Mouse (Mus musculus): Measurements from ENCODE around the gene Slpi.

Slpi gene

GRCm38 (mm10) chr2:164389020-164389419 is at the start of gene Slpi:
Slpi (minus strand) TSS chr2:164389095.
- DNase-seq, result no peak

- no peak for DNase-seq
These were observed 49.4 kb upstream of the Slpi start for GRCm38 (mm10) chr2:164438257-164438656.

GRCm38 (mm10) chr2:164437710-164438109 is 48.8 kb upstream of the Slpi start:
- DNase-seq, result no peak

GRCm38 (mm10) chr2:164436961-164437360 is 48.1 kb upstream of the Slpi start:
- DNase-seq, result no peak

- DNase-seq, result no peak
These were observed 47.5 kb upstream of the Slpi start for GRCm38 (mm10) chr2:164436215-164436913.

- DNase-seq, result no peak
These were observed 46.6 kb upstream of the Slpi start for GRCm38 (mm10) chr2:164435216-164436090.

GRCm38 (mm10) chr2:164434681-164435080 is 45.8 kb upstream of the Slpi start:
- DNase-seq, result no peak

- no peak for DNase-seq
These were observed 44.5 kb upstream of the Slpi start for GRCm38 (mm10) chr2:164433278-164433895.

- DNase-seq, result no peak
These were observed 43.8 kb upstream of the Slpi start for GRCm38 (mm10) chr2:164432541-164433191.

GRCm38 (mm10) chr2:164431676-164432465 is 43.0 kb upstream of the Slpi start:
- no peak for DNase-seq

- DNase-seq, result no peak
These were observed 41.8 kb upstream of the Slpi start for GRCm38 (mm10) chr2:164430697-164431096.

- DNase-seq, result no peak
These were observed 41.2 kb upstream of the Slpi start for GRCm38 (mm10) chr2:164429881-164430615.

GRCm38 (mm10) chr2:164428451-164428850 is 39.6 kb upstream of the Slpi start:
- DNase-seq, result no peak

- no peak for DNase-seq
These were observed 38.1 kb upstream of the Slpi start for GRCm38 (mm10) chr2:164426952-164427351.

- DNase-seq, result no peak
These were observed 37.2 kb upstream of the Slpi start for GRCm38 (mm10) chr2:164426121-164426520.

GRCm38 (mm10) chr2:164425401-164425800 is 36.5 kb upstream of the Slpi start:
- DNase-seq, result no peak

- DNase-seq, result no peak
These were observed 35.5 kb upstream of the Slpi start for GRCm38 (mm10) chr2:164424406-164424805.

- DNase-seq, result no peak
These were observed 34.6 kb upstream of the Slpi start for GRCm38 (mm10) chr2:164423464-164423863.

- DNase-seq, result no peak
These were observed 33.9 kb upstream of the Slpi start for GRCm38 (mm10) chr2:164422675-164423393.

GRCm38 (mm10) chr2:164421979-164422378 is 33.1 kb upstream of the Slpi start:
- DNase-seq, result no peak

GRCm38 (mm10) chr2:164421306-164421705 is 32.4 kb upstream of the Slpi start:
- no peak for DNase-seq
